Mouse (Mus musculus) R1 (cell line): Measurements from ENCODE around the gene Vmn2r60.
"Not testable (repeated sequence)": the region's sequence is repeated elsewhere in the genome, so short reads cannot be mapped to it uniquely, and the experiment has no call there.

Experiments used
- DNase-seq: peaks from one replicate; pipeline ENCODE4 v3.0.0-alpha.2; 2018; ENCODE audit warnings: low read depth, low spot score

Gene Vmn2r60

GRCm38 (mm10) chr7:42107470-42107869 lies at the start of gene Vmn2r60:
TSS of gene Vmn2r60 (plus strand) at chr7:42107770.
- DNase-seq, result no peak

GRCm38 (mm10) chr7:42058923-42059322 lies 48.6 kb upstream of the Vmn2r60 start, which contains the start of gene Vmn2r59:
TSS of gene Vmn2r59 (minus strand) at chr7:42059023.
- DNase-seq, result no peak

- not testable (repeated sequence) for DNase-seq
These were observed 509 bp upstream of the Vmn2r60 start for GRCm38 (mm10) chr7:42107061-42107460.
